Mouse (Mus musculus): ENCODE measurements around the gene Uba7. TPM values are rescaled to one million over a fixed set of nuclear protein-coding genes. Genes with fewer than 3 reads are reported as not detected.
A peak's percentile ranks its signal among the peaks of the same experiment; 100 is the strongest.

Gene Uba7
- polyA plus RNA-seq, 1 experiment from 2014 or later, result 43.8 TPM

DNA sequence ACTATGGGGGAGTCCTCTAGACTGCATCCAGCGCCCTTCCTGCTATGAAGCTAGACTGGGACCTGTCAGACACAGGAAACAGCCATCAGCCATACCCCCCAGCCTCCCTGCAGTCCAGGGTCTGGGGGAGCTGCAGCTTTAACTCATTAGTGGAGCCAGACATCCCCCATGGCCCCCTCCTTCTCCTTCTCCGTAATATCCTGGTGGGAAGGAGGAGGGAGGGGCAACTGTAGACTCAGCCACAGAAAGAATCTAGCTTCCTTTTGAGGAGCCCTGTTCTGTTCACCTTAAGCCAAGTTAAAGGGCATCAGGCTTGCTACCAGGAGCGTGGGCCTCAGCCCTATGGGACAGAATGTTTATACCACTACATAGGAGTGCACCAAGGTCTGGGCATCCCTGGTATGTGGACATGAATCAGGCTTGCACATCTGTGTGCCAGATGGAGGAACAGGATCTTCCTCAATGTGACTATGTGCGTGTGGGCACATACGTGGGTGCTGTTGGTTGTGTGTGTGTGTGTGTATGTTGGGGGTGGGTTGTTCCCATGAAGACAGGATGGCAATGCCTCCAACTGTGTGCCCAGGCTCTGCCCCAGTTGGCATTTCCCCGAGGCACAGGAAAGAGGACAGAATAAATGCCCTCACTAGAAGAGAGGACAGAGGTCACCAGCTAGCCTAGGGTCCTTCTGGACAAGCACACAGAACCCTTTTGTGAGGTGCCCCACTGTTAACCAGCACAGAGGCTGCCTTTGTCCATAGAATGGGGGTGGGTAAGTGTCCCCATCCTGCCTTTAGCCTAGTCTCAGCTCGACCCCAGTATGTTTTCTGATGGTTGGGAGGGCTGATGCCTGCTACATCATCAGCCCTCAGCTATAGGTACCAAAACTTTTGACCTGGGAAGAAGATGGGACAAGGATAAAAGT is 6.6 kb downstream of the Uba7 start:
- H3K36me3 ChIP-seq (ENCODE audit: control insufficient read depth, insufficient read depth), result peaks cover 43% of the 10 kb centered on the region
- 0 out of 2 replicates have a peak, but pooled peaks cover 2% of the 10 kb centered on the region for H3K4me1 ChIP-seq (replicated peaks; ENCODE audit: control insufficient read depth, insufficient read depth, low read length)
- H3K4me3 ChIP-seq (ENCODE audit: low read depth, low read length), result no peak overlapping the region
- peak overlapping the region; percentile 84 for H3K4me2 ChIP-seq (replicated peaks; ENCODE audit: low read depth)
- H3K27me3 ChIP-seq (replicated peaks; ENCODE audit: control insufficient read depth, insufficient read depth, low read length), result no peaks in the 10 kb centered on the region
- TF ChIP-seq CTCF (IDR thresholded peaks at IDR 0.05; ENCODE audit: low read depth), result no peak
- H3K9me3 ChIP-seq (ENCODE audit: control insufficient read depth), result no peaks in the 10 kb centered on the region
- no peak overlapping the region for H3K9ac ChIP-seq (ENCODE audit: low read depth, low read length)
- H3K27ac ChIP-seq (ENCODE audit: low read depth, low read length), result peak overlapping the region; percentile 89
- 49% methylated on average over 7 of the region's 7 CpGs for WGBS
- ATAC-seq, result no peak

DNA sequence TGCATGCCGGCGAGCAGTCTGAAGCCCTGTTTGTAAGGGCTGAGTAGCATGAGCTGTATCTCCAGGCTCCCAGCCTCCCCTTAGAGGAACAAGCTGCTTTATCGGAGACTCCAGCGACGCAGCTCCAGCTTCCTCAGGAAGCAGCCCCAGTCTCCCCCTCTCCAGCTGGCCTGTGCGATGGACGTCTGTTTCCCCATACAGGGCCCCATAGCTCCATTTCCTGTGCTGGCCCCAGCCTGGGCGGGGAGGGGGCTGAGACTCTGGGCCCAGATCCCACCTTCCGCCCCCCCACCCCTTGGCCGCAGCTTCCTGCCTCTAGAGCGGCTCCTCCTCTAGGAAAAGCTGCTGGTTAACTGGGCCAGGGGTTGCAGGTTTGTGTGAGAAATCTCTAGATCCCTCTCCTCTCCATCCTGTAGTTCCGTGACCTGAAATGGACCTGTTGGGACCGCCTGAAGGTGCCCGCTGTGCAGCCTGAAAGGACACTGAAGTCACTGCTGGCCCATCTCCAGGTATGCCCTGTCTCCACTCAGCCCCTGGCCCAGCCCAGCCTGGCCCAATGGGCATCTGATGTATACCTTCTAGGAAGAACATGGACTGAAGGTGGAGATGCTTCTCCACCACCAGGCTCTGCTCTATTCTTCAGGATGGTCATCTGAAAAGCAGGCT is 7.5 kb downstream of the Uba7 start, which contains the start of gene Gm20661:
TSS of gene Gm20661 (plus strand) at position 378 of the 666 bp plus-strand sequence.
- no peak for TF ChIP-seq CTCF (IDR thresholded peaks at IDR 0.05; ENCODE audit: low read depth)
- Histone ChIP-seq H3K36me3 (ENCODE audit: control insufficient read depth, insufficient read depth) (peaks cover 35% of the 10 kb centered on the region), H3K9ac (ENCODE audit: low read depth, low read length) (0 out of 2 replicates have a peak within 1 kb of the TSS, but pooled peaks have one; percentile 4), H3K4me3 (ENCODE audit: low read depth, low read length) (peak within 1 kb of the TSS; percentile 29), H3K4me2 (replicated peaks; ENCODE audit: low read depth) (peak within 1 kb of the TSS; percentile 84), H3K27ac (ENCODE audit: low read depth, low read length) (peak within 1 kb of the TSS; percentile 89), H3K9me3 (ENCODE audit: control insufficient read depth) (no peaks in the 10 kb centered on the region), H3K27me3 (replicated peaks; ENCODE audit: control insufficient read depth, insufficient read depth, low read length) (no peaks in the 10 kb centered on the region), H3K4me1 (replicated peaks; ENCODE audit: control insufficient read depth, insufficient read depth, low read length) (0 out of 2 replicates have a peak, but pooled peaks cover 2% of the 10 kb centered on the region)
- peak; percentile 41; the same call in 1 of the 2 replicates for ATAC-seq
- WGBS, result 43% methylated on average over 14 of the region's 14 CpGs

- H3K4me2 ChIP-seq (replicated peaks; ENCODE audit: low read depth), result peak overlapping the region; percentile 84
- peak overlapping the region; percentile 89 for H3K27ac ChIP-seq (ENCODE audit: low read depth, low read length)
- ATAC-seq, result no peak
- H3K27me3 ChIP-seq (replicated peaks; ENCODE audit: control insufficient read depth, insufficient read depth, low read length), result no peaks in the 10 kb centered on the region
- H3K4me1 ChIP-seq (replicated peaks; ENCODE audit: control insufficient read depth, insufficient read depth, low read length), result 0 out of 2 replicates have a peak, but pooled peaks cover 2% of the 10 kb centered on the region
- H3K36me3 ChIP-seq (ENCODE audit: control insufficient read depth, insufficient read depth), result peaks cover 30% of the 10 kb centered on the region
- WGBS, result 35% methylated on average over 4 of the region's 4 CpGs
- H3K9ac ChIP-seq (ENCODE audit: low read depth, low read length), result 0 out of 2 replicates have a peak overlapping the region, but pooled peaks have one; percentile 4
- no peak for TF ChIP-seq CTCF (IDR thresholded peaks at IDR 0.05; ENCODE audit: low read depth)
- H3K9me3 ChIP-seq (ENCODE audit: control insufficient read depth), result no peaks in the 10 kb centered on the region
- H3K4me3 ChIP-seq (ENCODE audit: low read depth, low read length), result peak overlapping the region; percentile 29; the same call in 1 of the 2 replicates
Measured at GRCm38 (mm10) chr9:107983421-107983890, 8.2 kb downstream of the Uba7 start.

GRCm38 (mm10) chr9:107984052-107984753 is 8.9 kb downstream of the Uba7 start:
- Histone ChIP-seq H3K36me3 (ENCODE audit: control insufficient read depth, insufficient read depth) (peaks cover 23% of the 10 kb centered on the region), H3K9me3 (ENCODE audit: control insufficient read depth) (no peaks in the 10 kb centered on the region), H3K27ac (ENCODE audit: low read depth, low read length) (peak overlapping the region; percentile 89), H3K4me3 (ENCODE audit: low read depth, low read length) (peak overlapping the region; percentile 61), H3K4me2 (replicated peaks; ENCODE audit: low read depth) (peak overlapping the region; percentile 84), H3K27me3 (replicated peaks; ENCODE audit: control insufficient read depth, insufficient read depth, low read length) (no peaks in the 10 kb centered on the region), H3K9ac (ENCODE audit: low read depth, low read length) (peak overlapping the region; percentile 50), H3K4me1 (replicated peaks; ENCODE audit: control insufficient read depth, insufficient read depth, low read length) (0 out of 2 replicates have a peak, but pooled peaks cover 2% of the 10 kb centered on the region)
- WGBS, result 54% methylated on average over 19 of the region's 19 CpGs
- TF ChIP-seq CTCF (IDR thresholded peaks at IDR 0.05; ENCODE audit: low read depth), result no peak
- ATAC-seq, result no peak

DNA sequence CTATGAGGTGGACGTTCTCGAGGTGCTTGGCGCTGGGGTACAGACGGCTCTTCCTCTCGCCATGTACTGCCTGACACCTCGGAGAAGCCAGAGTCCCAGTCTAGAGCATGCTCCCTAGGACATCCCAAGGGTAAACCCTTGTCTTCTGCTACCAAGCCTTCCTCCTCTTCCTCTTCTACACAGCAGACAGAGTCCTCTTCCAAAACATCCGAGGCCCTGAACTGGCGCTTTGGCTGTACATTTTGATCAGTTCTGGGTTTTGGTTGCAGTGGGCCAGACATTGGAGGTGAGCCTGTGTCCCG is 9.4 kb downstream of the Uba7 start:
- Histone ChIP-seq H3K27ac (ENCODE audit: low read depth, low read length) (peak overlapping the region; percentile 75; the same call in 1 of the 2 replicates), H3K27me3 (replicated peaks; ENCODE audit: control insufficient read depth, insufficient read depth, low read length) (no peaks in the 10 kb centered on the region), H3K4me3 (ENCODE audit: low read depth, low read length) (peak overlapping the region; percentile 61), H3K9me3 (ENCODE audit: control insufficient read depth) (no peaks in the 10 kb centered on the region), H3K4me1 (replicated peaks; ENCODE audit: control insufficient read depth, insufficient read depth, low read length) (0 out of 2 replicates have a peak, but pooled peaks cover 2% of the 10 kb centered on the region), H3K4me2 (replicated peaks; ENCODE audit: low read depth) (peak overlapping the region; percentile 84), H3K9ac (ENCODE audit: low read depth, low read length) (peak overlapping the region; percentile 50; the same call in 1 of the 2 replicates), H3K36me3 (ENCODE audit: control insufficient read depth, insufficient read depth) (peaks cover 18% of the 10 kb centered on the region)
- WGBS, result 54% methylated on average over 9 of the region's 9 CpGs
- no peak for TF ChIP-seq CTCF (IDR thresholded peaks at IDR 0.05; ENCODE audit: low read depth)
- no peak for ATAC-seq

Data from intestine, postnatal 0 days (tissue).